Mouse (Mus musculus): ENCODE measurements around the gene Pou5f2.

The Pou5f2 gene

GRCm38 (mm10) chr13:78024683-78025294, at the start of gene Pou5f2:
Pou5f2 (plus strand) TSS chr13:78024902.
- DNase-seq: peak in 1 of 2 experiments; percentile 12

- no peak for DNase-seq
These were observed 48.5 kb upstream of the Pou5f2 start for GRCm38 (mm10) chr13:77976248-77976647.

GRCm38 (mm10) chr13:77977121-77977520, 47.6 kb upstream of the Pou5f2 start:
- DNase-seq: no peak

GRCm38 (mm10) chr13:77982105-77982851, 42.4 kb upstream of the Pou5f2 start:
- DNase-seq: peak in 1 of 2 experiments; percentile 15

- DNase-seq: no peak
These were observed 41.9 kb upstream of the Pou5f2 start for GRCm38 (mm10) chr13:77982852-77983202.

DNA sequence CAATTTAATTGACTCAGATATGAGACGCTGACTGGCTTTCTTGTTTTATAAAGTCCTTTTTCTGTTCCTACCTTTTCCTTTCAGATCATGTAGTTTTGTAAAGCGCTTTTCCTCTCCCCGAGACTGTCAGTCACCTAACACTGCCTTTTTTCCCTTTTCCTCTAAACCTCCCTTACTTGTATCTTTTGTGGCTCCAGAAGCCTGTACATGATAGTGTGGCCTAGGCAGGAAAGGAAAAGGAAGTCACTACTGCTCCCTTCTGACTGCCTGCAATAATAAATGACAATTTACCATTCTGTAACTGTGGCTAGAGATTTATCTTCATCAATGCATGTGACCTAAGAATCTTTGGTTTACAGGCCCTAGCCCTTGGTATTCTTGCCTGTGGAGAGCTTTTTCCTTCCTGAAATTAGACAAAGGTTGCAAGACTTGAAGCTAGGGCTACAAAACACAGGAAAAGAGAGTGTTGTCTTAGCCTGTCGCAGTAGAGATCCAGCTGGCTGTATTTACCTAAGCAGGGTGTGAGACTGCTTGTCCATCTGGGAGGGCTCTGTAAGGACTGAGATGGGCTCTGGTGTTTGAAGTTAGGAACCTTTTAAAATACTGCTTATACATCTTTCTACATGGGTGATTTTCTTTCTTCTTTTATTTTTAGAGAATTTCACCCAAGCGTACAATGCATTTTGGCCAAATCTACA, 33.4 kb upstream of the Pou5f2 start:
- no peak for DNase-seq

DNA sequence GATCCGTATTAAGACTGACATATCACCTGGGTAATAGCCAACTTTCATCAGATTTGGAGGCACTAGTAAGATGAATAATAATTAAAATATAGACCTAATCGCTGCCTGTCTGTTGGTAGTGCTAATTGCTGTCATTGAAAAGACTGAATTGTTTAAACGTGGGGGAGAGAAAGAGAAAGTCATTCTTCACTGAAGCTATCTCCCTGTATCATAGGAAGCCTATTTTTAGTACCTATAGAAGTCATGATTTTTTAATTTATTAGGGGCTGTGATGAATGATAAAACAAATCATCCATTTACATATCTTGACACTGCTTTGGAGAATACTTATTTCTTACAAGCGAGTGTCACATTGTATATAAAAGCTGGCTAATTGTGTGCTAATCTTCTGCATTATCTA, 20.1 kb upstream of the Pou5f2 start:
- DNase-seq: no peak

GRCm38 (mm10) chr13:78005344-78005743, 19.4 kb upstream of the Pou5f2 start:
- no peak for DNase-seq

DNA sequence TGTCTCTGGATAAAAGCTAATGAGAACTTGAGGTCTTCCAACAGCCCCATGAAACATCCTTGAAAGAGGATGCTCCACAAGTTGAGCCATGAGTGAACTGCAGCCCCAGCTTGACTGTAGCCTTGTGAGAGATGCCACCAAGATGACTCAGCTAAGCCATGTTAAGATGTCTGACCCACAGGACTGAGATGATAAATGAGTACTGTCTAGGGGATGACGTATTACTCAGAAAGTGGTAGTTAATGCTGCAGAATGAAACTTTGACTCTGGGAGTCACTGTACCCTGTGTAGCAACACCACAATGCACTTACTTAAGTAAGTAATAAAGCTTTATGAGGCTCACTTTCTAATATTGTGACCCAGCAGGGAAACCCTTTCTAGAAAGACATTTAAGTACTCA, 14.5 kb upstream of the Pou5f2 start:
- no peak for DNase-seq

- no peak for DNase-seq
These were observed 8.1 kb downstream of the Pou5f2 start for GRCm38 (mm10) chr13:78032821-78033220.

DNA sequence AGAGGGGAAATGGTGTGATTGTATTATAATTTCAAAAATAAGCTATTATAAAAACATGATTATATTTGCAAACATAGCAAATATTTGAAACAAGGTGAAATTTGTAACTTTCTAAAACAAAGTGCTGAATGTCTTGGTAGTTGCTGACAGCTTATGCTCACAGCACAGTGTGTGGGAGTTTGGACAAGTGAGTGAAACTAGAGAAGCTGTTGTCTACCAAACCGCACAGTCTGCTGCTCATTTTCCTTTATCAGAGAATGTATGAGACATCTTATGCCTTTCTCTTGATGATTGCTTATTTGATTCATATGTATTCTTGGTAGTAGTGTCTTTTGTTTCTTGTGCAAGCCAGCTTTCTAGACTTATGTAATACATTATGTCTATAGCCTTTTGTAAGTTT, 12.5 kb downstream of the Pou5f2 start:
- DNase-seq: no peak

- no peak for DNase-seq
These were observed 18.5 kb downstream of the Pou5f2 start for GRCm38 (mm10) chr13:78043203-78043602.

- no peak for DNase-seq
These were observed 20.4 kb downstream of the Pou5f2 start for GRCm38 (mm10) chr13:78045116-78045515.

All from spleen, adult 18-20 months (tissue).